Mouse (Mus musculus): ENCODE data around the gene Uts2r.

Uts2r gene

DNA sequence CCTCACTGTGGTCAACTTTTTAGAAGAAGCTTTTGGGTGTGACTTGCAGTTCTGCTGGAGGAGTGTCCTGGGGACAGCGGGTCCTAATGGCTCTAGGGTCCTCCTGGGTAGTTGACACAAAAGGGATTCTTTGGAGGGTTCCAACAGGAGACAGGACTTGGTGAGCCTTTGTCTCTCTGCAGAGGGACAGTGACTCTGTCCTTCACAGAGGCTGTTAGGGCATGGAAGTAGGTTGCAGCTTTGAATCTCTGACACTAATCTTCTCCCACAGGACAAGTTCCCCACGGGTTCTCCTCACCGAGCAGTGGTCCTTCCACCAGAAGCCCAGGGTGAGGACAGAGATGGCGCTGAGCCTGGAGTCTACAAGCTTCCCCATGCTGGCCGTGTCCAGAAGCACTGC, at the start of gene Uts2r:
Gene Uts2r (plus strand): TSS at position 301 of the 400 bp plus-strand sequence.
- DNase-seq: no peak

GRCm38 (mm10) chr11:121111051-121111450, 49.0 kb upstream of the Uts2r start:
- DNase-seq: no peak

- peak; percentile 10 for DNase-seq
Observed at GRCm38 (mm10) chr11:121111601-121112000, 48.5 kb upstream of the Uts2r start.

DNA sequence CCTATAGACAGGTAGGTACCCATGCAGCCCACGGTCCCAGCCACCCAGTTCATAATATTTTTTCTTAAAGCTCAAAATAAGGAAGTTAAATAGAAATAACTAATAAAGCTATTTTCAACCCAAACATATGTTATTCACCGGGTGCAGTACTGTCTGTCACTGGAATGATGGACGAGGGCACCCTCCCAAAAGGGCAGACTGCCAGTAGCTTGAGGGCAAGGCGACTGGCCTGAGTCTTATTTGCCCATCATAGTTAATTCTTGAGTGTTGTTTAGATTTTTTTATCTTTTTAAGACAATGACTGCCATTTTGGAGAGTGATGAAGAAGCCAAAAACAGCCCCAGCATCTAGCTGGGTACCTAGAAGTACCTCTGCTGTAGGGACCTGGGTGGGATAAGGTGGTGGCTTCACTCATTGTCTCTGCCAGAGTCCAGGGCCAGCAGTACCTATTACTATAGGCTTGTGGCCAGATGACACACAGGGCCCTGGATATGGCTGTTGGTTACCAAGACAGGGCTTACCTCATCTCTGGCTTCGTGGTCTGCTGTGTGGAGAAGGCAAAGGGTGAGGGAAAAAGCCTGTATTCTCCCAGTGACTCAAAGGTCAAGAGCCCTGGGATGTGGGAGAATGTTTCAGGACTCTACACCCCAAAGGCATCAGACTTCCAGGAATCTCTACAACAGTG, 47.8 kb upstream of the Uts2r start:
- peak; percentile 76 for DNase-seq

DNA sequence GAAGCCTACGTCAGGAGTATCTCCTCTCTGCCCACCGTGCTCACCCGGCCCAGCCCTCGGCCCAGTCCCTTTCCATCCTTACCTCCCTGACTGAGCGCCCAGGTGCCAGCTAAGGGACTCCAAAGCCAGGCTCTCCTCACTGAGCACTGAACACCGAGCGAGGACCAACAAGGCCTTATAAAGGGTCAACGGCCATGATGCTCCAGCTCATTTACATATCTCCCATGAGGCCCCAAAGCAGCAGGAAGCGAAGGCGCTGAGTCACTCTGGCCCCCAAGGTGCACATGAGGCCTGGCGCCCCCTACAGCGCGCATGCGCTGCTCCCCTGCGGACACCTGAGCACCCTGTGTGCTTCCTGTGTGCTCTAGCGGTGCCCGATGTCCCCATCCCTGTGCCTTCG, 42.0 kb upstream of the Uts2r start:
- DNase-seq: no peak

GRCm38 (mm10) chr11:121118577-121118976, 41.5 kb upstream of the Uts2r start, which contains the start of gene Tex19.2:
Gene Tex19.2, minus strand, starts transcription at chr11:121118677.
- DNase-seq: no peak

DNA sequence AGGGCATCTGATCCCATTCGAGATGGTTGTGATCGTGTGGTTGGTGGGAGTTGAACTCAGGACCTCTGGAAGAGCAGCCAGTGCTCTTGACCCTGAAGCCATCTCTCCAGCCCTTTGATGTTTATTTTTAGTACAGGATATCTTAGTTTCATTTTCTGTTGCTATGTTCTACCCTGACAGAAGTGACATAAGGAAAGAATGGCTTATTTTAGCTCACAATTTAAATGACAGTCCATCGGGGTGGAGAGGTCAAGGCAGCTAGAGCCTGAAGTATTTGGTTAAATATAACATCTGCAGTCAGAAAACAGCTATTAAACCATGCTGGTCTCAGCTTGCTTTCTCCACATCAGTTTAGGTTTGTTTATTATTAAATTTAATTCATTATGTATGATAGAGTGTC, 38.9 kb upstream of the Uts2r start:
- DNase-seq: no peak

- DNase-seq: no peak
Observed at GRCm38 (mm10) chr11:121122024-121122670, 37.9 kb upstream of the Uts2r start.

DNA sequence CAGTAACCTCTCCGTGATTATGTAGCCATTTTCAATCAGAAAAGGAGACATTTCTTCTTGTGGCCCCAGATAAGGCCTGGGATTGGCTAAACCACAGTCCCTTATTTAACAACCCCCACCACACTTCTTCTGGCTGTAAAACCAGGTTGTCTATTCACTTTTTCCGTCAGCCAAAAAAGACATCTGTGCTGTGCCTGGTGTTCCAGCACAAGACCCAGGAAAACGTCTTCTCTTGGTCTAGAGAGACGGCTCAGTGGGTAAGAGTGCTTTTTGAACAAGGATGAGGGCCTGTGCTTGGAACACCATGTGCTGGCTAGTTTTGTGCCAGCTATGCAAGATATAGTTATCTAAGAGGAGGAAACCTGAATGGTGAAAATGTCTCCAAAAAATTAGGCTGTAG, 36.6 kb upstream of the Uts2r start:
- DNase-seq: no peak

DNA sequence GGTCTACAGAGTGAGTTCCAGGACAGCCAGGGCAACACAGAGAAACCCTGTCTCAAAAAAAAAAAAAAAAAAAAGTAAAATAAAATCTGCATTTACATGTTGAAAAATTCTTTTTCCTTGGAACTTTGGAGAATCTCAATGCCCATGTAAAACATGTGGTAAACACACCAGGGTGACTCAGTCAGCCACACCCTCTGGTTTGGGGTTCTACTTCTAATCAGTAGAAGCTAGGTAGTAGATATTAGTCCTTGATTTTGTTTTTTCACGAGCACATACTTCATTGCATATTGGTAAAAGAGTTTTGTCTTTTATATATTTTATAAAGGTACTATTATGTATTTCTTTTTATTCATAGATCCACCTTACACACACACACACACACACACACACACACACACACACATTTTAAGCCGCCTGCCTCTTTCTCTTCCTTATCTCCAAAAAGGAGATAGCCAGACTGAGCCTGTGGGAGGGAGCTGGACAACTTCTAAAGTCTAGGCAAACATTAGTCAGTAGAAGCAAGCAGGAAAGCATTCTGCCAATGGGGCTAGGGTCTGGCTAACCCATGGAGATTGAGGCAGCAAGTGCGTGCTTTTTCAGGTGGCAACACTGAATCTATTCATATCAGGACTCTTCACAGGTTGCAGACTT, 34.4 kb upstream of the Uts2r start:
- no peak for DNase-seq

GRCm38 (mm10) chr11:121126395-121126794, 33.7 kb upstream of the Uts2r start:
- DNase-seq: no peak

- no peak for DNase-seq
Observed at GRCm38 (mm10) chr11:121127441-121127840, 32.6 kb upstream of the Uts2r start.

DNA sequence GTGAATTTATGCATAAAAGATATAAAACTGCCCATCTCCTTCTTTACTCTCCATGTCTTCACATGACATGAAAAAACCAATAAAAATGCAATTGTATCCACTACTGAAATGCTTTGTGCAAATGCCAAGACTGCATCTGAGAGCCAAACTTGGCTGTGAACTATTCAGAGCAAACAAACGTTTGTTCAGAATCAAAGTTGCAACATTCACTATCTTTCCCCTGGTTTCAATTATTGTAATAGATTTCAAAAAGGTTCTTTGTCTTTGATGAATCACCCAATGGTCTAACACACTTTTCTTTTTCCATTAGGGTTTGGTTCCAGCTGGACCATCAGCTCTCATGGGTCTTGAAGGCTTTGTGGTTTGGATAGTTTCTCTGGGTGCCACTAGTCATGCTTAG, 30.5 kb upstream of the Uts2r start:
- no peak for DNase-seq

GRCm38 (mm10) chr11:121134600-121134999, 25.5 kb upstream of the Uts2r start:
- DNase-seq: no peak

GRCm38 (mm10) chr11:121137682-121138081, 22.4 kb upstream of the Uts2r start:
- no peak for DNase-seq

DNA sequence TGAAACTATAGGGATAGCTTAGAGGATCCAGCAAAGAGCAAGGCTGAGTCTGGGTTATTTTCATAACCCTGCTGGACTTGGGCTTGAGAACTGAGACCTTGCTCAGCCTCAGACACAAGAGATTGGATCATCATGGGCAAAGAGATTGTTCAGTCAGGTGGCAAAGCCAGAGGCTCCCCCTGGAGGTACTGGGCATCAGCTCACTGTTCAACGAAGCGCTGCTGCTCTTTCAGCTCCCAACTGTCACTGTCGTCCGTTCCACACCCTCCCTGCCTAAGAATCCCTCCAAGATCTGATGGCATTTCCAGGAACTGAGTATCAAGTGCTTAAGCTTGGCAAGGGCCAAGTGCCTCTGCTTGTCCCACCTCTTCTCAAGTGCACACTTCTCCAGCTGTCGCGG, 21.3 kb upstream of the Uts2r start:
- no peak for DNase-seq

DNA sequence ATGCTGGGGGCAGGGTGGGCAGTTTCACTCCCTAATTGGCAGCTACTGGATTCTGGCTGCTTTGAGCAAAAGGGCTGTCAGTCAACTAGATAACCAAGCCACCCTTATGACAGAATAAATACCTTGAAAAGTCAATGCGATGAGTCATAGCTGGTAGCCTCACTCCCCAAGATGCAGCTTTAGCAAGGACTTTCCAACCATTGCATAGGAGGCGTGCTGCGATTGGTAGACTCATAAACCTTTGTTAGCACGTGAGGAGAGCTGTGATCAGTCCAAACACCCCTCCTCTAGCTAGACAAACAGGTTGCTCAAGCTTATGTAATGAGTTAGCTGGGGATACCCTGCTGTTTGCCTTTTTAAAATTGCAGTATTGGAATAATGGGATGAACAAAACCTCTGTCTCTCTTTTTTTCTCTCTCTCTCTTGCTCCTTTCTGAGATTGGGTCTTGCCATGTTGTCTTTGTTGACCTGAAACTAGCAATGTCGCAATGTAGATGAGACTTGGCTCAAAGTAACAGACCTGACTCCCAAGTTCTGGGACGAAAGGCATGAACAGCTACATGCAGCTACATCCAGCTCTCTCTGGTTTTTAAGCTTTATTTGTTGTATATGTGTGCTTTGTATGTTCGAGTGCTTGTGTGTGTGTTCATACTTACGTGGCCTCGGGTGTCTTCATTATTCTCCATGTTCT, 16.6 kb upstream of the Uts2r start:
- DNase-seq: no peak

DNA sequence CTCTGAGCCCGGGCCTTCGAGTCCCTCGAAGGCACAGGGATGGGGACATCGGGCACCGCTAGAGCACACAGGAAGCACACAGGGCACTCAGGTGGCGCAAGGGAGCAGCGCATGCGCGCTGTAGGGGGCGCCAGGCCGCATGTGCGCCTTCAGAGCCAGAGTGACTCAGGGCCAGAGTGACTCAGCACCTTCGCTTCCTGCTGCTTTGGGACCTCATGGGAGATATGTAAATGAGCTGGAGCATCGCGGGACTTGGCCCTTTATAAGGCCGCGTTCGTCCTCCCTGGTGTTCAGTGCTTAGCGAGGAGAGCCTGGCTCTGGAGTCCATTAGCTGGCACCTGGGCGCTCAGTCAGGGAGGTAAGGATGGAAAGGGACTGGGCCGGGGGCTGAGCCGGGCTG, 14.2 kb upstream of the Uts2r start, which contains the start of gene Tex19.1:
Gene Tex19.1 (plus strand): TSS at position 279 of the 400 bp plus-strand sequence.
- no peak for DNase-seq

DNA sequence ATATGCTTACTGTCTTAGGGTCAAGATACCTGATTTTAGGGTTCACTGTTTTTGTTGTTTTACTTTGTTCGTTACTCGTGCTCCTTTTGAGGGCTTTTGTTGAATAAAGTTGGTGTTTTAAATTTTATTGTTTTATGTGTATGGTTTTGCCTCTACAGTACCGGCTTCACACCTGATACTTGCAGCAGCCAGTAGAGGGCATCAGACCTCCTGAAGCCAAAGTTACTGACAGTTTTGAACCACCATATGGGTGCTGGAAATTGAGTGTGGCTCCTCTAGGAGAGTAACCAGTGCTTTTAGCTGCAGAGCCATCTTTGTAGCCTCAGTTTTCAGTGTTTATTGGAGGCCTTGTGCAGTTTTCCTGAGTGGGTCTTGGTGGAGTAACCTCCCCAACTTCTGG, 11.9 kb upstream of the Uts2r start:
- no peak for DNase-seq

- DNase-seq: no peak
Observed at GRCm38 (mm10) chr11:121154203-121154602, 5.9 kb upstream of the Uts2r start.

- DNase-seq: peak; percentile 55
Observed at GRCm38 (mm10) chr11:121156411-121156891, 3.6 kb upstream of the Uts2r start.

DNA sequence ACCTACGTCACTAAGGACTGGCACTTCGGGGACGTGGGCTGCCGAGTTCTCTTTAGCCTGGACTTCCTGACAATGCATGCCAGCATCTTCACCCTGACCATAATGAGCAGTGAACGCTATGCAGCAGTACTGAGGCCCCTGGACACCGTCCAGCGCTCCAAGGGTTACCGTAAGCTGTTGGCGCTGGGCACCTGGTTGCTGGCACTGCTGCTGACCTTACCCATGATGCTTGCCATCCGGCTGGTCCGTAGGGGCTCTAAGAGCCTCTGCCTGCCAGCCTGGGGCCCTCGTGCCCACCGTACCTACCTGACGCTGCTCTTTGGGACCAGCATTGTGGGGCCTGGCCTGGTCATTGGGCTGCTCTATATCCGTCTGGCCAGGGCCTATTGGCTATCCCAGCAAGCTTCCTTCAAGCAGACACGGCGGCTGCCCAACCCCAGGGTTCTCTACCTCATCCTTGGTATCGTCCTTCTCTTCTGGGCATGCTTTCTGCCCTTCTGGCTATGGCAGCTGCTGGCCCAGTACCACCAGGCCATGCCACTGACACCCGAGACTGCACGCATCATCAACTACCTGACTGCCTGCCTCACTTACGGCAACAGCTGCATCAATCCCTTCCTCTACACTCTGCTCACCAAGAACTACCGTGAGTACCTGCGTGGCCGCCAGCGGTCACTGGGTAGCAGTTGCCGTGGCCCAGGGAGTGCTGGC, 720 bp downstream of the Uts2r start:
- DNase-seq: no peak

DNA sequence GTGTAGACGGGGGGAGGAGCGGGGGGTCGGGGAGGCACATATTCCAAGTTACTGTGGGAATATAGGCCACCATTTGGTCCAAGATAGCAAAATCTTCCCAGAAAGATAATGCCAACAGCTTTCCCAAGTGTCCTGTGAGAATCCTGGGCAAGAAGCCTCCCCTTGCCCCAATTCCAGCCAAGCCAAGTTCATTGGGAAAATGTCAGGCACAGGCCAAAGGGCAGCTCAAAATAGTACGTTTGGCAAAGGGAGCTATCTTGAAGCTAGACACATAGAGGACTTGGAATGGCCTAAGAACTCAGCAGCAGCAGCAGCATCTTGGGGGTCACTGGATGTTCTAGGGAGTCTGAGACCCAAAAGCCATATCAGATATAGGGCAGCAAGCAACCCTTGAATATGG, 3.7 kb downstream of the Uts2r start:
- DNase-seq: no peak
